Mouse (Mus musculus) left cerebral cortex, postnatal 4 days (tissue): ENCODE measurements around the gene Rac3. TPM values are rescaled to one million over a fixed set of nuclear protein-coding genes. Genes with fewer than 3 reads are reported as not detected.
A peak's percentile ranks its signal among the peaks of the same experiment; 100 is the strongest.
"Not testable (repeated sequence)": the region's sequence is repeated elsewhere in the genome, so short reads cannot be mapped to it uniquely, and the experiment has no call there.

Experiments used
- DNase-seq: peaks from one replicate; pipeline ENCODE4 v3.0.0-alpha.2; 2022
- intact Hi-C: fragments of 180-260 bp; cut with DNase I; formaldehyde crosslinking; loops from one replicate; pipeline ENCODE4 v1.15.1; 2025
- total RNA-seq, 2 experiments: library from RNA; stranded (reverse); gene quantifications; 2 replicates each; pipeline ENCODE4 v1.2.3; 2021

Rac3 gene
- total RNA-seq, result 100 to 1,000 TPM; 505 to 551 TPM

GRCm38 (mm10) chr11:120721124-120722066, at the start of gene Rac3:
Gene Rac3, plus strand, starts transcription at chr11:120721470.
- intact Hi-C loops, result loop anchor here (2.0 kb wide), 1 partner anchor 55 kb away; no protein-coding TSS in a partner anchor

GRCm38 (mm10) chr11:120672687-120673593, 48.3 kb upstream of the Rac3 start, which contains the start of gene Aspscr1:
Gene Aspscr1, plus strand, starts transcription at chr11:120672973.
- DNase-seq, result peak; percentile 97
- intact Hi-C loops, result no loop called here

More at GRCm38 (mm10) chr11:120721124-120722066, at the start of gene Rac3:
- peak; percentile 82 for DNase-seq

GRCm38 (mm10) chr11:120673594-120674122, 47.6 kb upstream of the Rac3 start:
- intact Hi-C loops, result no loop called here
- DNase-seq, result no peak

GRCm38 (mm10) chr11:120675875-120676274, 45.4 kb upstream of the Rac3 start:
- intact Hi-C loops, DNase-seq: not testable (repeated sequence)

GRCm38 (mm10) chr11:120676951-120677350, 44.3 kb upstream of the Rac3 start:
- DNase-seq, result no peak
- intact Hi-C loops, result no loop called here

- intact Hi-C loops, result no loop called here
- DNase-seq, result no peak
These were observed 41.4 kb upstream of the Rac3 start for GRCm38 (mm10) chr11:120679909-120680308.

GRCm38 (mm10) chr11:120682683-120683082, 38.6 kb upstream of the Rac3 start:
- no peak for DNase-seq
- intact Hi-C loops, result no loop called here

- no peak for DNase-seq
- intact Hi-C loops, result no loop called here
These were observed 37.7 kb upstream of the Rac3 start for GRCm38 (mm10) chr11:120683536-120683935.

- no peak for DNase-seq
- intact Hi-C loops, result no loop called here
These were observed 37.2 kb upstream of the Rac3 start for GRCm38 (mm10) chr11:120684086-120684485.

- DNase-seq, result no peak
- intact Hi-C loops, result no loop called here
These were observed 36.6 kb upstream of the Rac3 start for GRCm38 (mm10) chr11:120684660-120685059.

GRCm38 (mm10) chr11:120686650-120687272, 34.5 kb upstream of the Rac3 start:
- intact Hi-C loops, result no loop called here
- no peak for DNase-seq

- no peak for DNase-seq
These were observed 31.9 kb upstream of the Rac3 start for GRCm38 (mm10) chr11:120689365-120689764.

GRCm38 (mm10) chr11:120692471-120693011, 28.7 kb upstream of the Rac3 start:
- DNase-seq, result no peak
- intact Hi-C loops, result no loop called here

More at GRCm38 (mm10) chr11:120689365-120689764, 31.9 kb upstream of the Rac3 start:
- intact Hi-C loops, result no loop called here

GRCm38 (mm10) chr11:120693461-120693860, 27.8 kb upstream of the Rac3 start:
- no peak for DNase-seq
- intact Hi-C loops, result no loop called here

GRCm38 (mm10) chr11:120695184-120695583, 26.1 kb upstream of the Rac3 start:
- peak; percentile 68 for DNase-seq
- intact Hi-C loops, result no loop called here

- intact Hi-C loops, result no loop called here
- no peak for DNase-seq
These were observed 25.6 kb upstream of the Rac3 start for GRCm38 (mm10) chr11:120695641-120696040.

- no peak for DNase-seq
- intact Hi-C loops, result no loop called here
These were observed 24.7 kb upstream of the Rac3 start for GRCm38 (mm10) chr11:120696568-120696967.

- DNase-seq, result no peak
- intact Hi-C loops, result no loop called here
These were observed 23.5 kb upstream of the Rac3 start for GRCm38 (mm10) chr11:120697741-120698140.

- intact Hi-C loops, result no loop called here
- no peak for DNase-seq
These were observed 17.4 kb upstream of the Rac3 start for GRCm38 (mm10) chr11:120703696-120704454.
